Mouse (Mus musculus) kidney, postnatal 14 days (tissue): ENCODE data around the gene Kcnmb2.

ENCODE experiments used
- DNase-seq: peaks from one replicate; pipeline ENCODE4 v3.0.0; 2022; ENCODE audit warnings: mixed read lengths

The Kcnmb2 gene

DNA sequence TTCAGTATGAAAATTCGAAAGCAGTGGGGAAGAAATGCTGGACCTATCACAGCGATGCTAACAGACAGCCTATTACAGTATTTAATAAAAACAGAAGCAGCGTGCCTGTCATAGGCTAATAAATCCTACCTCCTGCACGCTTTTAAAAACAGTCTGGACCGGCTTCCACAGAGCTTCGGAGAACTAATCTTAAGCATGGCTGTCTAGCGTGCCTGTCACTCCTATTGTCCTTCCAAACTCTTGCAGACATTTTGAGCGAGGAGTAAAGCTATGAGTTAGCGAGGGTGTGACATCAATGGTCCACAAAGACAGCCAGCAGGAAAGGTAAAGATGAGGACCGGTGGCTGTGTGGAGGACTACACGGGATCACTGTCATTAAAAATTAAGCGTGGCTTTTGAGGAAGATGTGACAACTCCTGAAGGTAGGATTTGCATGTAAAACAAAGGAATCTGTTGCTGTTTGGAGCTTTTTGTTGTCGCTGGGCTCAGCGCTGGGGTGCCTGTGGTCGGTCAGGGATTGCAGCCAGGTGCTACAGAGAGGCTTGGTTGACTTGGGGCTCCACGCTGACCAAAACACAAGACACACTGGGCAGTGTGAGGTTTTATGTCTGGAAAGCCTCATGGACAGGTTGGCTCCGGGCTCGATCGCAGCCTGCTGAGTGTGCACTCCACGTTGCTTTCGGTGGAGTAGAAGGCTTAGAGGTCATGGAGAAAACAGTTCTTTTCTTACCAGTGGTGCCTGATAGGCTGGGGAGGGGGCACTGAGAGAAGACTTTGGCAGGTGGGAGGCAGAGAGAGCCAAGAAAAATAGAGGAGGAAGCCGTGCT is at the start of gene Kcnmb2:
TSS of gene Kcnmb2 (plus strand) at position 4 of the 827 bp plus-strand sequence.
- DNase-seq: peak; percentile 6

DNA sequence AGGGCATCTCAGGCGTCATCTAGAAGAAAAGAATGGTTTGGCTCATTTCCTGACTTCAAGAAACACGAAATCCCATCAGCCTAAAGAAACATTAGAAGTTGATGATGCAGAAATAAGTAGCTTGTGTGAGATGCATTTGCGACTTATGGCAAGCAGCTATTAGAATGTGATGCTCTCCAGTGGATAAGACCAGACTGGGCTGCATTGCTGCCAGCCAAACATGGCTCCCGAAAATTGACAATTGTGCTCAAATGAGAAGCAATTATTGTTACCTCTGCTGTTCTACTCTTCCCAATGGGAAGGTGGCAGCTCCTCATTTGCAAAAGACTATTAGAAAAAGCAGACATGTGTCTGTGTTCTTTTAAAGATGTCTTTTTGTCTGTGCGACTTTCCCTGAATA is 38.8 kb upstream of the Kcnmb2 start:
- DNase-seq: no peak

DNA sequence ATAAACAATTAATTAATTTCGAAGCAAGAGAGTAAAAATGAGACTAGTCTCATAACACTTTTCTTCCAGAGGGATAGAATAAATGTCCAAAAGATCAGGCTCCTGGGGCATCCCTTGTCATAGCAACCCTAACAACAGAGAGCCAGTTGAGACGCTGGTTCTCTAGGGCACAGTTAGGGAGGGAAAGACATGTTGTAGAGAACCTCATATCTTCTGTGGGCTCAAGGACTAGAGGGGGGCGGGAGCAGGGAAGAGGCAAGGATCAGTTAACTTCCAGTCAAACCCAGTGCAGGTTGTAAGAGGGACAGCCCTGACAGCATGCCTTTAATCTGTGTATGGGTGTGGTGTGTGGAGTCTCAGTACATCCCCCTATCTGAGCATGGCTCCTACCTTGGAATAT is 38.2 kb upstream of the Kcnmb2 start:
- DNase-seq: no peak

DNA sequence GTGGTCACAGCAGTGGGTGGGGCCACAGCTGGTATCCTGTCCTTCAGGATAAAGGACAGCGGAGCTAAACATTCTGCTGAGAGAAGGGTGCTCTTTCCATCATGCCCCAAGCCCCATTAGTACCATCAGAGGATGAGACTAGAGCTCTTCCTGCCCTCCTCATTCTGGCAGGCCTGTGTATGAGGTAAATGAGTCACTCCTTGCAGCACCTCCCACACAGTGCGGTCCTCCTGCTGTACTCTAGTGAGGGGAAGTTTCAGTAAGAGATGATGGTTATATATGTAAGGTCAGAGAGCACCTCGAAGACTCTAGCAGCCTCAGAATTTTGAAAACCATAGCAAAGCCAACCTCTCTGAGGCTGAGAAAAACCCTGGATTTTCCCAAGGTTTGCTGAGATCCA is 30.8 kb upstream of the Kcnmb2 start:
- DNase-seq: no peak

DNA sequence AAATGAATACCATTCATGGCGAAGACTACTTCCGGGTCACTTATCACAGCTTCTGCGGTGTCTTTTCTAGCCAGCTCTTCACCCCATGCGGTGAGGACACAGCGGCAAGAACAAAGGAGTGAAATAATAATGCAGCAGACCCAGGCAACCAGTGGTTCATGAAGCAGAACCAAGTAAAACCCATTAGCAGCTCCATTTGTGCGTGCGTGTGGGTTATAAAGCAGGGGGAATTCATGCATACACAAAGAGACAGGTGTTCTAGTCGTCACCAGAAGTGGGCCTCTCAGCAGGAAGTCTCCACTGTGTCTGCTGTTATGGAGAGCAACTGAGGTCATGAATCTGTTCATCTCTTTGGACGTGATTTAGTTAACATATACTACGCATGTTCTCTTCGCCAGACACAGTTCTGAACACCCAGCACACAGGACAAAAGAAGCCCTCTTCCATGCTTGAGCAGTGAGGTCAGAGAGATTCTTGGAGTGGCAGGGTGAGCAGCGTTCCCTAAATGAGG is 19.6 kb upstream of the Kcnmb2 start:
- no peak for DNase-seq

DNA sequence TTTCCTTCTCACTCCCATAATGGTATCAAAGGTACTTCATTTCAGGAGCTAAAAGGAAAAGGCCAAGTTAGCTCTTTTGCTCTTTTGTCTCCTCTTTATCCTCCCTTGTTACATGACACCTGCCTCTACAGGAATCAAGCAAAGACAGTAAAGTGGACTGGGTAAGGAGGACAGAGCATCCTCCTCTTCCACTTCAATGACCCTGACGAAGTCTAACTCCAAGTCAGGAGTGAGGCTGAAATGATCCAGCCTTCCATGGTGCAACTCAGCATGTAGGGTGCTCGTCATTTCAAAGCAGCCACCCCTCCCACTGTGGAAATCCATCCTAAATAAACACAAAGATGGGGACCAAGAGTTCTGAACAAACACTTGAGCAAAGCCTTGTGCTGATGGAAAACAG is 9.7 kb upstream of the Kcnmb2 start:
- no peak for DNase-seq

DNA sequence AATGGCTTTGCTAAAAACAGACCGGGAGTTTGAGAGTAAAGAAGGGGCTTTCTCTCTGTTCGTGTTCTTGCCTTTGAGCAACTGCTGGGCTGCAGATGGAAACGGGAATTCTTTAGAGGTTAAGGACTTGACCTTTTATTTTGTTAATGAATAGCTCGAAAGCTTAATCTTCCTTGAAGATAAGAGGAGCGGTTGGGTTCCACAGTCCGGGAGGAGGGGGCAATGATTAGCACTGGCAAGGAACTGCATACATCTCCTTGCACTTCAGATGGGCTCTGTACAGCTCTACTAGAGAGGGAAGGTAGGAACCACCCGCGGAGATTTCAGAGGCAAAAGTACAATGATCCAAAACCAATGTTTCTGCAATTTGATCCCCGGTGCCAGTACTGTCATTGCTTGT is 1.2 kb downstream of the Kcnmb2 start:
- DNase-seq: no peak

DNA sequence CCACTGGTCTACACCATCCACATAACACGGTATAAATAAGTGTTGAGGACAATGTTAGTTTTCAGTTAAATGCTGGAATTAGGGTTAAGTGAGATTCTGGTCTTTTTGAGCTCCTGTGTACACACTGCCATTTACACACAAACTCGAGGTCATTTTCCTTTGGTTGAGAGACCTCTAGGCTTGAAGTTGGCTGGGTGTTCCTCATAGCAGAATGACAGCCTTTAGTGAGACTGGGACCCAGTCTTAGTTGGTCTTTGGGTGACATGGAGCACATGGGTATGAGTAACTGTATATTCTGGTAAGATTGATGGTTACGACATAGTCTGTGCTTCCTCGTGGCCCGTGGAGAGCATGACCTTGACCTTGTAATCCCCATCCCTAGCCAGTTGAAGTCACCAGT is 1.8 kb downstream of the Kcnmb2 start:
- DNase-seq: no peak

DNA sequence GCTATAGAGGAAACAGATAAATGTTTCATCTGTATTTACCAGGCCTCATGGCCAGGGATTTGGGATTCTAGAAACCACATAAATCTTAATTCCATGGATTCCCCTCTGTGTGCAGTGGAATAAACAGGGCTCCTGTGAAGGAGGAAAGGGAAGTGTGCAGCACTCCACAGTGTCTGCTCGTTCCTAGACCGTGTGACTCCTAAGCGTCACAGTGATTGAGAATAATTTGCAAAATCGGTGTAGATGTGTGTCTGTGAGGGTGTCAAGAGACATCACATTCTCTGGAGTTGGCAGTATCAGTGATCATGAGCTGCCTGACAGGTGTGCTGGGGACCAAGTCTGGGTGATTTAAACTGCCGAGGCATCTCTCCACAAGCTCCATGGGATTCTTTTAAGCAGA is 8.9 kb downstream of the Kcnmb2 start:
- DNase-seq: no peak

DNA sequence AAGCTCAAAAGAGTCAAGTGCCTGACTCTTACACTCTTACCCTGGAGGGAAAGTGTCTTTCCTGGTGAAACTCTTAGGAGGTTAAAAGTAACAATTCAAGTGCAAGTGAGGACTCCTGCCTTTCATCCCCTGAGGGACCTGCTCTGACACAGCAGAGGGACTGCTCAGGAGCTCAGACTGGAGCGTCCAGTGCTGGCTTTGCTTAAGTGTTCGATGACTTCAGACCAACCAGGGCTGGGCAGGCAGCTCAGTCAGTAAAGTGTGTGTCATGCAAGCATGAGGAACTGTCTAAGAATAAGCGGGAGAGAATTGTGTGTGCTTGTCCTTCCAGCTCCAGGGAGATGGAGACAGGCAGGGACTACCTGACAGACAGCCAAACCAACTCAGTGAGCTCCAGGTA is 9.4 kb downstream of the Kcnmb2 start:
- no peak for DNase-seq

DNA sequence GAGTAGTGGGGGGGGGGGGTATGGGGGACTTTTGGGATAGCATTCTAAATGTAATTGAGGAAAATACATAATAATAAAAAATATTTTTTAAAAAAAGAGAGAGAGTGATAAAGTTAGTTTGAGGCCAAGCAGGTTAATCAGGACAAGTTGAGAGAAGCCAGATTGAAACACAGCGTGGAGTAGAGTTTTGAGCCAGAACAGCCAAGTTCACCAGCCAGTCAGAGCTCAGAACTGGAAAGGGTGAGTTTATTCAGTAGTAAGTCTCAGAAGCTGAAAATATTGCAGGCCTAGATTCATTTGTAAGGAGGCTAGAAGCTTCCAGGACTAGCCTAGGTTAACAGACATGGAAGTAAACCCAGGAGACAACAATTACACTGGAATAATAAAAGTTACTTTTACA is 26.2 kb downstream of the Kcnmb2 start:
- no peak for DNase-seq

DNA sequence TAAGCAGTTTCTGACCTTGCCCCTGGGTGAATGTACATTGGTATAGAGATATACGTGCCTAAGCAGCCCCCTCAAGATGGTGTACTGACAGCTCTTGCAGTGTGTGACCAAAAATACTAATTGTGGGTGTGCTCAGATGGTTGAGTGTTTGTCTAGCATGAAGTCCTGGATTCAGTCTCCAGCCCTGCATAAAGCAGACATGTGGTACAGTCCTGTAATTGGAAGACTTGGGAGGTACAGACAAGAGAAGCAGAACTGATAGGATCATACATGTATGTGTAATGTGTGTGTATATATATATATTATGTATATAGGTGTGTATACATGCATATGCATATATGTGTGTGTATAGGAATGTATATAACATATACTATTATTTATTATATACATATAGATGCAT is 32.4 kb downstream of the Kcnmb2 start:
- no peak for DNase-seq

DNA sequence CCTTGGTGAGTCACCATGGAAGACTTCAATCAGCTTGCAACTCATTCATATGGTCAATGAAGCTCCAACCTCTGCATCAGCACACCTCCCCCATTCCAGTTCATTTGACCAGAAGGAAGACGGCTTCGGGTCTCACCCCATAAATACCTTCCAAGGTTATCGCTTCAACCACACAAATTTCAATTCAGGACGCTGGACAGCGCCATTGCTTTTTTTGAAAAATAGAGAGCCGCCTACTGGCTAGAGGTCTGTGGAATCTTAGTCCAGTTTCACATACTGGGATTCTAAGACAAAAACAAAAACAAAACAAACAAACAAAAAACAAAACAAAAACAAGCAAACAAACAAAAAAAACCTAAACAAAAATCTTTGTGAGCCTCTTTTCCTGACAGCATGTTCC is 39.2 kb downstream of the Kcnmb2 start:
- DNase-seq: peak; percentile 21

DNA sequence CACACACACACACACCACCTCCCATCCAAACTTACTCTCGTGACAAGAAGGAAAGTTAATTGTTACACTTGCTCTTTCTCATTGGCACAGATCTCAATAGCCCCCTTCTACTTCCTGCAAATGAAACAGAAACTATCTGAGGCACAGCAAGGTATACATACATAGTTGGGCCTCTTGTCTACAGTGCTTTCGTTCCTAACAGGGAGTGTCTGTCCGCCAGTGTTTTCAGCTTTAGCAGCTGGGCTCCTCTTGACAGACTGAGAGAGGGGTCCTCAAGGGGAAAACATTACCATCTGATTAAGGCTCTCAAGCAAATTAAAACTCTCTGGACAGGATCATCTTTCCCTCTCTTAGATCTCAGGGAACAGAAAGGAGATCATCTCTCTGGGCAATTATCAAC is 51.9 kb downstream of the Kcnmb2 start:
- no peak for DNase-seq

DNA sequence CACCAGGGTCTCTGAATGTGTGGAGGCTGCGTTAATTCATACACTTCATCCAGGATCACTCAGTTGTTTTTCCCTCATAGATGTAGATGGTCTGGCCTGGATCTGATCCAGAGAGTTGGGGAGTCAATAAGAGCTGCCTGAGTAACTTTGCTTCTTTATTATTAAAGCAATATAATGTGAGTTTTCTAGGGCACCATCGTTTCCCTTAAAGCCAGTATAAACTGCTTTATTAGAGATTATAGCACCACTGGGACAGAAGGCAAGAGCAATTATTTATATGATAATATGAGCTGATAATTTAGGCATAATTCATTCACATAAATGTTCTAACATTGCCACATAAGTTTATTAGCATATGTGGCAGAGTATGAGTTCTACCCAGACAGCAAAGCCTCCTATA is 52.7 kb downstream of the Kcnmb2 start:
- DNase-seq: no peak

DNA sequence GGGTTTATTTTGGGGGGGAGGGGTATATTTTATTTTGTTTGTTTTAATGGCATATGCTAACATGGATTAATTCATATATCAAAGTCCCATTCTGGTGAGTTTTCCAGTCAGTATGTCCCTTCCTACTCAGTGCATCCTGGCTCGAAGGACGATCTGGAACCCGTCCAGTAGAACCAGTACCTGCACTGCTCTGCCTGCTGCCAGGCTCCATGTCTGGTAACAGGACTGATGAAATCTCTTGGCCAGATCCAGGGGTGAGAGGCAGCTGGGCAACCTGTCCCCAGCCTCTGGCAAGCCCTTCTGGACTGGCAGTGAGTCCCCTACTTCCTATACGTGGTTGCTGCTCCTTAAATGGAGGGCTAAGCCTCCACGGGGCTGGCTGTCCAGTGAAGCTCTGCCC is 57.5 kb downstream of the Kcnmb2 start:
- DNase-seq: no peak

DNA sequence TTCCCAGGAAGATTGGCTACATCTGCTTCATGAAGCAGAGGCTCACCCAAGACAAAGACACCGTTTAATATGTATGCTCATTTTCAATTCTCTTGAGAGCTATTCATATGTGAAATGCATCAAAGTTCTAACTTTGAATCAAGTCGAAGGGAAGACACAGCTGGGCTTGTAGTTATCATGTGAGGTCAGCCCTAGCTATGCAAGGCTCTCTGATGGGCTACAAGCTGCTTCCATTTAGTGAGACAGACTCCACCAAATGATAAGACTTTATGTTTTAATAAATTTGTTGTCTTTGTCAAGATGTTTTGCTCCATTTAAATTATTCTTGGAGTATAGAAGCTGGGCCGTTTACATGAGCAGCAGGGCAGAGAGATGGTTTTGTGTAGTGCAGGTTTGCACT is 58.9 kb downstream of the Kcnmb2 start:
- DNase-seq: no peak

DNA sequence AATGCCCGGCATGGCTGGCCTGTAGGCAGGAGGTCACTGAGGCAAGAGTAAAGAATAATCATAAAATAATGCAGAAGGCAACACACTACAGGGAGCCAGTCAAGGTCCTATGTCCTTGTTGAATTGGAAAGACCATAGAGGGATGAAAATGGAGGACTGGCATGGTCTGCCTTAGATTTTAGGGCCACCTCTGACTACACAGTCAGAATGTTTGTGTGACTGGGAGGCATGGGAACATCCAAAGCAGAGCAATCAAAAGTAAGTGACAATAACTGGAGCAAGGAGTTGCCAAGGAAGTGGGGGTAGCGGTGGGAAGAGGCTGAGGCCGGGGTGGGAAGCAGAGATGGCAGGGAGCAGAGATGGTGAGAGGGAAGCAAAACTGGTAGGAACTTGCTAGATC is 60.8 kb downstream of the Kcnmb2 start:
- DNase-seq: no peak

DNA sequence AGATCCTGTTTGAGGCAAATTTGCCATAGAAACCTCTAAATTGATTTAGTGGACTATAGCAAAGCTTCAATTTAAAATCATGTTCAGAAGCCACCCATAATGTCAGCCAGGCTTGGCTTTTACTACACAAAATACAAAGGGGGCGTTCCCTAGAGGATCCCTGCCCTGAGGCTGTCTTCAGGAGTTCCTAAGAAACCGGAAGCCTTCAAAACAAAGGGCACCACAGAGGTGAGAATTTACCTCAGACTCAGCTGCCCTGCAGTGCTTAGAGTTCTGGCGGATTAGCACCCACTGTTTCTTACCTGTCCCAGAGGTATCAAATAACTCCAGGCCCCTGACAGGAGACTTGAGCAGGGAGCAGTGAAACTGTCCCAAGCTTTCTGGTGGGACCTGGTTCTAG is 77.4 kb downstream of the Kcnmb2 start:
- no peak for DNase-seq

DNA sequence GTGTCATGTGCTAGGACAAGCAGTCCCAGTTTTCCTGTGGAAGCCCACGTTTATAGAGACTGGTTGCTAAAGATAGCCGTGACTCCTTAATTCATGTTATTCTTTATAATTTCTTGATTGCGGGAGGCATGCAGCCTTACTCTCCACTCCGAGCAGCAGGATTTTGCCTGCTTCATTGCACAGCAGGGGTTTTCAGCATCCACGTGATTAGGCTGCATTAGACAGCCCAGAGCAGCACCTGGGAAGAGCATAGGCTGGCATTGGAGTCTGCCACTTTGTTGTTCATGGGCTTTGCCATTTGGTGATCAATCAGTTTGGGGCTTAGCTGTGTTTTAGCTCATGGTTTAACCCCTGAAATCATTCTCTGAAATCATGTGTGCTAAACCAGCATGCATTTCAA is 80.1 kb downstream of the Kcnmb2 start:
- DNase-seq: no peak

DNA sequence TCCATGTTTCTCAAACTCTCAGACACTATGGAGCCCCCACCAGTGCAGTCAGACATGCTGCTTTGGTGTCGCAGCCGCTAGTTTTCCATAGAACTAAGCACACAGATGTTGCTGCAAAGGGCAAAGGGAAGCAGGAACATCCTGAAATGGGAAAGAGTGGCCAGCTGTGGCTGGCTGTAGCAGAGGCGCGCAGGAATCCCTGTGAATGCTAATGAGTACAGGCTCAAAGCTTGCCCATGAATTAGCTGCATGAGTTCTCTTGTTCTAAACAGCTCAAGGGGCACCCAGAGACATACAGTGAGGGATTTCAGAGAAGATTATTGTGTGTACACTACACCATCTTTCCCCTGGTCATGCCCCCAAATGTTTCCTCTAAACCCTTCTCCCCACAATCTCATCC is 82.8 kb downstream of the Kcnmb2 start:
- DNase-seq: no peak

DNA sequence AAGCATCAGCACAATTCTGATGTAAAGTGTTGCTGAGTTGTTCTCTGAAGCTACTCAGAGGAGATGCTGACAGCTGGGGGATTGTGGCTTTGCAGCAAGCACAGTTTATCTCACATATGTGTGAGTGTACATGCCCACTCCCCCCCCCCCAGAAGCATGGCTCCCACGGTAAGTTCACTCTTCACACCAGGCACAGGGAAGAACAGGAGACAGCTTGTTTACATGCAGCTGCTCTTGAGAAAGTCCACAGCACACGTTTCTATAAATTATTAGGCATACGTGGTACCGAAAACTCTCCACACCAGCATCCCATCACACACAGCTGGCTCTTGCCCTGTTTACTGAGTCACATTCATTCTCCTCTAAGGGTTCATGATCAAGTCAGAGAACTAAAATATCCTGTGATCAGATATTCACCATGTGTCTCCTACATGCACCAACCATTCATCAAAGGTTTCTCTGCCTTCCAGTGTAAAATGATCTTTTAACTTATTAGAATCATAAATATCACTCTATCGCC is 89.3 kb downstream of the Kcnmb2 start:
- no peak for DNase-seq

DNA sequence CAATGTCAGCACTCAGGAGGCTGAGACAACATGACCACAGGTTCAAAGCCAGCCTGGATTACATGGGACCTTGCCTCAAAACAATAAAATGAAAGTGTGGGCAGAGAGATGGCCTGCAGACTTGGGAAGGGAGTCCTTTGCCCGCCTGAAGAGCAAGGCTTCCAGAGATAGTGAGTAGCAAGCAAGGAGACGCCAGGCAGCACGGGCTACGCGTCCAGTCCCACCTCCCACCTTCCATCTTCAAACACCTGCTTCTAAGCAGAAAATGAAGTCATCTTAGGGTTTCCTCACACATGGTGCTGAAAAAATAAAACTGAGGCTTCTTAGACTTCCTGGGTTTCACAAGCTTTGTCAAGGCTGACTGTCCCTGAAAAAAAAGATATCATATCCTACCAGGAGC is 109.3 kb downstream of the Kcnmb2 start:
- DNase-seq: no peak

DNA sequence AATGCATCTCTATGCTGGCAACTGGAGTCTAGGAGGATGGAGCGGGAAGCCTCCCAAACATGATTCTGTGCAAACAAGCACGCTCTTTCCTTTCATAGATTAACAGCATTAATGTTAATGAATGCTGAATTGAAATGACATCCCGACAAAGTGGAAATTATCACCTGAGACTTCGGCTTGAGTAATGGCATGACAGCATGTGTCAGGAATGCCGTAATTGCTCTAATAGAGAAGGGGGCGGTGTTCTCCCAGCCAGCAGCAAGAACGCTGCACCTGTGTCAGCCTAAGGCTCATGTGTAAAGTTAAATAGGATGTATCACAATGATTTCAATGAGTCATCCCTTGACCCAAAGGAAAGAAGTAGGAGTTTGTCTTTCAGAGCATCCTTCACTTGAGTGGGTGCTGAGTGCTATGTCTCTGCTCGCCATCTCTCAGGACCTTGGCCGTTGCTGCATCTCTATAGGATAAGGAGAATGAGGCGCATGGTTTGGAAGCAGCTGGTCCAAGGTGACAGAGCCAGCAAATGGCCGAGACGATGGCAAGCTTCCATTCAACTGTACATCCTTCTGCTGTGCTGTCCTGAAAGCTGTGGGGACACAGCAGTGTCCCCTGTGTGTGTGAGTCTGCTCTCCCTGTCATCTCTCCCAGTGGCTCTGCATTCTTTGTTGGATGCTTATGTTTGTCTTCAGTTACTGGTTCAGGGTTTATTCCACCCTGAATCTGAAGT is 110.1 kb downstream of the Kcnmb2 start:
- DNase-seq: no peak
